Mouse (Mus musculus) myocyte (in vitro differentiated cells): ENCODE results near the gene Gm10471.
"Not testable (repeated sequence)": the region's sequence is repeated elsewhere in the genome, so short reads cannot be mapped to it uniquely, and the experiment has no call there.

Experiments
- E2F4 ChIP-seq: IDR thresholded peaks from one replicate; pipeline ENCODE4 v1.6.1; 2011; ENCODE audit warnings: mild to moderate bottlenecking, control low read depth, moderate library complexity; ENCODE audit not compliant: insufficient read depth
- MAX ChIP-seq: IDR thresholded peaks from one replicate; pipeline ENCODE4 v1.6.1; 2011; ENCODE audit warnings: low read depth, mild to moderate bottlenecking, control low read depth
- MYOD1 ChIP-seq, 3 experiments: IDR thresholded peaks; one replicate each; pipeline ENCODE4 v1.6.1; 2011; ENCODE audit warnings: control low read depth in 2 of 3, low read depth in 2 of 3, mild to moderate bottlenecking in 2 of 3, moderate library complexity in 1 of 3; ENCODE audit not compliant: insufficient read length in 2 of 3, control insufficient read depth in 1 of 3
- MYOG ChIP-seq, 3 experiments: IDR thresholded peaks; one replicate each; pipeline ENCODE4 v1.6.1; 2011; ENCODE audit warnings: control low read depth in 2 of 3, low read depth in 2 of 3, mild to moderate bottlenecking in 2 of 3; ENCODE audit not compliant: insufficient read length in 2 of 3, control insufficient read depth in 1 of 3, insufficient read depth in 1 of 3
- POLR2A ChIP-seq: IDR thresholded peaks from one replicate; pipeline ENCODE4 v1.6.1; 2011; ENCODE audit warnings: low read depth, mild to moderate bottlenecking, control low read depth, moderate library complexity; ENCODE audit not compliant: insufficient read length
- POLR2AphosphoS2 ChIP-seq: IDR thresholded peaks from one replicate; pipeline ENCODE4 v1.6.1; 2011; ENCODE audit warnings: low read depth, control low read depth; ENCODE audit not compliant: insufficient read length
- REST ChIP-seq: IDR thresholded peaks from one replicate; pipeline ENCODE4 v1.6.1; 2011; ENCODE audit warnings: mild to moderate bottlenecking, control low read depth, moderate library complexity; ENCODE audit not compliant: insufficient read depth, insufficient read length
- TCF12 ChIP-seq: IDR thresholded peaks from one replicate; pipeline ENCODE4 v1.6.1; 2011; ENCODE audit warnings: mild to moderate bottlenecking, control low read depth; ENCODE audit not compliant: poor library complexity, insufficient read depth, severe bottlenecking
- USF1 ChIP-seq: IDR thresholded peaks from one replicate; pipeline ENCODE4 v1.6.1; 2011; ENCODE audit warnings: low read depth, mild to moderate bottlenecking, control low read depth, moderate library complexity

- not testable (repeated sequence) for TF ChIP-seq POLR2A; TCF12; USF1; POLR2AphosphoS2; MAX; MYOD1 (IDR thresholded peaks at IDR 0.05; ENCODE audit: control insufficient read depth in 1 of 3, insufficient read length in 2 of 3, low read depth in 2 of 3); E2F4; MYOG (IDR thresholded peaks at IDR 0.05; ENCODE audit: control insufficient read depth in 1 of 3, insufficient read depth in 1 of 3, insufficient read length in 2 of 3, low read depth in 2 of 3); REST
Observed at GRCm38 (mm10) chr5:26039458-26039857, 49.6 kb downstream of the Gm10471 start, which contains the start of gene Speer4a.
